Mouse (Mus musculus): ENCODE measurements at regions not wholly inside any gene's neighbourhood (a gene's known extent, or its start where the extent isn't known, plus 50 kb on each side); places are given as distances from the start of the nearest gene placed in this dataset.

DNA sequence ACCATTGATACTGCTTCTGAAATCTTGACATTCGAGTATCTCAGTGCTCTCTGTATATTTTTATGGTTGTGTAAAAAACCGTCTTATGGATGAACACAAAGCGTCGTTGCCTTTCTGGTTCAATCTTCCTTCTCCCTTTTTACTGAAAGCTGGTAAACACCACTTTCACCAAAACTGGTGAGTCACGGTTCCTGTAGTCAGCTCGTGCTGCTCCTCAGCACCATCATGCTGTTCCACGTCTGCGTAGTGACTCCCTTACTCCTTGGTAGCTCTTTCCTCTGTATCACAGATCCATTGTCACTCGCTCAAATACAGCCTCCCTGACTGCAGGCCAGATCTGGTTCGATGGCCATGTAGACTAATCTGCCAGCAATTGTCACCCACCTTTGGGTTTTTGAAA is 346.2 kb upstream of the Zmiz1 start:
- H3K36me3 ChIP-seq: no peaks in the 10 kb centered on the region
- 42% methylated on average over 10 of the region's 10 CpGs for whole genome bisulfite sequencing (ENCODE audit: insufficient replicate concordance)
- H3K9me3 ChIP-seq (replicated peaks): no peaks in the 10 kb centered on the region
- no peak overlapping the region for H3K9ac ChIP-seq
- no peak overlapping the region for H3K4me2 ChIP-seq
- no peak for ATAC-seq
- peaks cover 21% of the 10 kb centered on the region for H3K4me1 ChIP-seq
- H3K27ac ChIP-seq: no peak overlapping the region
- H3K27me3 ChIP-seq (replicated peaks): no peaks in the 10 kb centered on the region
- no peak overlapping the region for H3K4me3 ChIP-seq

DNA sequence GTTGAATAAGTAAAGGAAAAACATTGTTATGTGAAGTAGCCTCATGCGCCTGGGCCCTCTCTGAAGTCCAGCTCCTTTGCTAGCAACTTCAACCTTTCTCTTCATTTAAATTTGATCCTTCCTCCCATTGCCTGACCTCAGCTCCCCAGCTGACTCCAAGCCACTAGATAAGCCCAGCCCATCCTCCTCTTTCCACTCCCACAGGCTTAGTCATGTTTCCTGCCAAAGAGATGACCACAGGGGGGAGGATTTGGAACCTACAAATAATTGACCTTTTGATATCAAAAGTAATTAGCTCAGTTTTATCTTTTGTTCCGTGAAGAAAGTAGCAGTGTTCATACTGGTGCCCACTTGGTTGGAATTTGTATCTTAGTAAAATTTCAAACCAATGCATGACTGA is 345.7 kb upstream of the Zmiz1 start:
- H3K36me3 ChIP-seq: no peaks in the 10 kb centered on the region
- H3K4me2 ChIP-seq: no peak overlapping the region
- no peaks in the 10 kb centered on the region for H3K9me3 ChIP-seq (replicated peaks)
- ATAC-seq: no peak
- no peak overlapping the region for H3K9ac ChIP-seq
- WGBS (ENCODE audit: insufficient replicate concordance): 40% methylated on average over 2 of the region's 2 CpGs
- peaks cover 16% of the 10 kb centered on the region for H3K4me1 ChIP-seq
- H3K4me3 ChIP-seq: no peak overlapping the region
- no peaks in the 10 kb centered on the region for H3K27me3 ChIP-seq (replicated peaks)
- no peak overlapping the region for H3K27ac ChIP-seq

DNA sequence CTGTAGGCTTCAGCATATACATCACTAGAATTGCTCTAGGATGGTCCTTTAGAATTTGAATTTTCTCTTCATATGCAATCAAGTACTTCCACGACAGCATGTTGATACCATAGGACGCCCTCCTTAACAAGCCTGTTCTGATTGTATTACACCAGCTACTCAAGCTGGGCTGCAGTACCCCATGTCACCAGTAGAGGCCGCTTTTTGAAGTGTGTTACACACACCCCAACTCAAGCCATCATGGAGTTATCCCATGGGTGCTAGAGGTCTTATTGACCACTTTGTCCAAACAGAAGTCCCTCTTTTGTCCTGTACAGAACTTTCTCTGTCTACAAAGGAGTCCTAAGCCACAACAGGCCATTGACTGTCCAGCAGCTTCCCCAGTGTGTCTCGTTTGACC is 342.6 kb upstream of the Zmiz1 start:
- Histone ChIP-seq H3K9me3 (replicated peaks) (no peaks in the 10 kb centered on the region), H3K4me2 (no peak overlapping the region), H3K27me3 (replicated peaks) (no peaks in the 10 kb centered on the region), H3K4me1 (0 out of 2 replicates have a peak, but pooled peaks cover 3% of the 10 kb centered on the region), H3K9ac (no peak overlapping the region), H3K4me3 (no peak overlapping the region), H3K36me3 (no peaks in the 10 kb centered on the region), H3K27ac (no peak overlapping the region)
- no peak for ATAC-seq
- 38% methylated on average over 4 of the region's 4 CpGs for WGBS (ENCODE audit: insufficient replicate concordance)

DNA sequence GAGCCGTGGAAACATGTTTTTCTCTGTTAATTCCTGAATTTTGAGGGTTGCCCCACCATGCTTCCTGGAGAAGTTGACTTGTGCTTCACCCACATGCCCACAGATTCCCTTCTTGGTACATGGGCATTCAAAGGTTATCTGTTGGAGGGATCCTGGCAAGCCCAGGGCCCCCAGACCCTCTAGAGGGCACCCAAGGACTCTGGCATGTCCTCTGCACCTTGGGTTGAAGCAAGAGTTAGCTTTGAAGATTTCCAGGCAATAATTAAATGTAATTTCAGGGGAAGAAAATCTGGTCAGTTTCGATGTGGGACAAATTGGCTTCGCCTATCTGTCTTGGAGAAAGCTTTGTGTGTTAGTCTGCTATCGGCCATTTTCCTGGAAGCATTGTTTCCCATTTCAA is 339.0 kb upstream of the Zmiz1 start:
- H3K4me3 ChIP-seq: no peak overlapping the region
- no peaks in the 10 kb centered on the region for H3K36me3 ChIP-seq
- H3K4me1 ChIP-seq: no peaks in the 10 kb centered on the region
- no peak overlapping the region for H3K4me2 ChIP-seq
- no peaks in the 10 kb centered on the region for H3K9me3 ChIP-seq (replicated peaks)
- 63% methylated on average over 4 of the region's 4 CpGs for WGBS (ENCODE audit: insufficient replicate concordance)
- no peak overlapping the region for H3K27ac ChIP-seq
- no peak overlapping the region for H3K9ac ChIP-seq
- no peaks in the 10 kb centered on the region for H3K27me3 ChIP-seq (replicated peaks)
- ATAC-seq: no peak

DNA sequence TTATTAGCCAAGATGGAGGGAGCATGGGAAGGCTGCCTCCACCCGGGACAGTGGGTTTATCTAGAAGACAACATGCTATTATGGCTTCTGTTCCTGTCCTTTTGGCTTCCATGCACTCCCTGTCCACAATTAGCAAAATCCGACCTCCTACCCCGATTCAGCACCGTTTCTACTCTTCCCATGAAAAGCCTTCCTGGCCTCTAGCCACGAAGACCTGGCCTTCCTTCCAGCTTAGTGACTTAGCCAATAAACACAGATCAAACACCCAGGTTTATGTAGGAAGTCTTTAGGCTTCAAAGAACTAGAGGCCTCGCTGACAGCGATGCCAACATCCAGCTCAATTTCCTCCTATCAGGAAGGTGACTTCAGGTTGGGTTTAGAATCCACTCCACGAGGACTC is 338.5 kb upstream of the Zmiz1 start:
- no peak overlapping the region for H3K27ac ChIP-seq

DNA sequence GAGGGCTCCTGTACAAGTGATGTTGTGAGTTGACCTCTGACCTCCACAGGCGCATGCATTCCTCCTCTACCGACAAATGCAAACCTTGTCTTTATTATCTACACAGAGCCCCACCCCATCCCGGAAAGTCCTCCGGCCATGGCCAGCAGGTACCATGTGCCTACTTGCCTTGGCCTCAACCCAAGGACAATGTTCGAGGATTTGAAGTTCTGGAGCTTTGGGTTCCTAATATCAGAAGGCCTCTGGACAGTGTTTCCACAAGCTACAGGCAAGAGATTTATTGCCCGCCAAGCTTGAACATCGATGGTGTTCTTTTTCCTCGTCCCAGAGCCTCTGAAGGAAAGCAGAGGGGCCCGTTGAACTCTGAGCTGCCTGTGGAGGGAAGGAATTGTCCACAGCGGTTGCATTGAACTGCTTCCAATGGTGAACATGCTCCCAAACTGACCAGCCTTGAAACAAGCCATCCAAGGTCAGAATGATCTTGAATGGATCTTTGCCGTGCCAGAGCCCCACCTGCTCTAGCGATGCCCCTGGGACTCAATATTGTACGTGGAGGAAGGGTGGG is 335.9 kb upstream of the Zmiz1 start:
- WGBS (ENCODE audit: insufficient replicate concordance): 71% methylated on average over 13 of the region's 13 CpGs
- H3K4me3 ChIP-seq: no peak overlapping the region
- no peaks in the 10 kb centered on the region for H3K36me3 ChIP-seq
- H3K27me3 ChIP-seq (replicated peaks): no peaks in the 10 kb centered on the region
- no peak for ATAC-seq
- H3K4me2 ChIP-seq: no peak overlapping the region
- H3K9me3 ChIP-seq (replicated peaks): no peaks in the 10 kb centered on the region
- H3K4me1 ChIP-seq: no peaks in the 10 kb centered on the region
- H3K9ac ChIP-seq: no peak overlapping the region
- H3K27ac ChIP-seq: no peak overlapping the region

More for the DNA sequence above, 338.5 kb upstream of the Zmiz1 start:
- ATAC-seq: no peak
- 63% methylated on average over 8 of the region's 8 CpGs for WGBS (ENCODE audit: insufficient replicate concordance)
- no peak overlapping the region for H3K4me3 ChIP-seq
- no peak overlapping the region for H3K9ac ChIP-seq
- H3K9me3 ChIP-seq (replicated peaks): no peaks in the 10 kb centered on the region
- H3K4me1 ChIP-seq: no peaks in the 10 kb centered on the region
- H3K27me3 ChIP-seq (replicated peaks): no peaks in the 10 kb centered on the region
- no peak overlapping the region for H3K4me2 ChIP-seq
- no peaks in the 10 kb centered on the region for H3K36me3 ChIP-seq

DNA sequence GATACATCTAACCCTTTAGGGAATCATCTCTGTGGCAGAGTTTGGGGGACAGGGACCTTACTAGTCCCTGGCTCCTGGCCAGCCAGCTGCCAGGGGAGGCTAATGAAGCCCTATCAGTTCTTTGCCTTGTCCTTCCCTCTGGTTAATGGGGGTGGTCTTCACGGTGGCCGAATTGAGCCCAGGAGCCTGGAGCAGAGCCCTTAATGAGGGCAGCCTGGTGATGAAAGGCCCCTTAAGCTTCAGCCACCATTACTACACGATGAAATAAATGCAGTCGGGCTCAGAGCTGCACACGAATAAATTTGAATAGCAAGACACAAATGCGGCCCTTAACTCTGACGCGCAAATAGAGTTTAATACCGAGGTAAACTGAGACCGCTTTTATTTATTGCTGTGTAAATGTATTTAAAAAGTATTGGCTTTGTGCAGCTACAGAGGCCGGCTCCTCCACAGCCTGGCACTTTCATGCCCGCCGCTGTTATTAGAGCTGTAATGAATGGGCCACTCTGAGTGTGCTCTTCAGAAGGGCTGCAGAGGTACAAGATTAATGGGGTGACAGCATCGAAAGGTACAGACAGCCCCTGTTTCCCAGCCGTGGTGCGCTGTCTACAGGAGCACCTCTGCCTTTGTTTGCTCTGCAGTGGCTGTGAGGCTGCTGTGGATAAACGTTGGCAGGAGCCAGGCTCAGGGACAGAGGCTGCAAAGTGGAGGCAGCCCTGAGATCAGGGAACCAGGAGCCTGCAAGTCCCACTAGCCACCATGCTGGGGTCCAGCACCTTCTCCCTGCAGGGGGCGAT is 335.2 kb upstream of the Zmiz1 start:
- ATAC-seq: no peak
- H3K27ac ChIP-seq: no peak overlapping the region

DNA sequence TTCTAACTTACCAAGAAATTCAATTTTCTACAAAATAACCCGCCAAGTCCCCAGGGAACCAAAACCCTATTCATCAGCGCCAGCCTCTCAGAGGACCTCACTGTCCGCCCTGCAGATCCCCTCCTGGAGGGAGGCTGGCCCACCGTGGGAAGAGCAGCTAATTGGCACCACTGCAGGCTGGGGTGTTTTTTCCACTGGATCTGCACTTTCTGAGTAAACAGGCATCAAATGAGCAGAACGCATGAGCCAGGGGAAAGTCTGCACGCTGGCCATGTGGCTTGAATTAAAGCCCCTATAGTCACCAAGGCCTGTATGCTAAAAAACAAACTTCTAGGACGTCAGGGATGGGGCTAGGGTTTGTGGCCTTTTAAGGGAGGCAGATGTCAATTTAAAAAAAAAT is 332.4 kb upstream of the Zmiz1 start:
- Histone ChIP-seq H3K9me3 (replicated peaks) (no peaks in the 10 kb centered on the region), H3K27ac (no peak overlapping the region), H3K4me1 (no peaks in the 10 kb centered on the region), H3K4me2 (no peak overlapping the region), H3K36me3 (no peaks in the 10 kb centered on the region), H3K9ac (no peak overlapping the region), H3K27me3 (replicated peaks) (no peaks in the 10 kb centered on the region), H3K4me3 (no peak overlapping the region)
- ATAC-seq: no peak
- 53% methylated on average over 7 of the region's 7 CpGs for WGBS (ENCODE audit: insufficient replicate concordance)

More for the DNA sequence above, 335.2 kb upstream of the Zmiz1 start:
- WGBS (ENCODE audit: insufficient replicate concordance): 66% methylated on average over 18 of the region's 18 CpGs
- H3K9me3 ChIP-seq (replicated peaks): no peaks in the 10 kb centered on the region
- H3K9ac ChIP-seq: no peak overlapping the region
- no peak overlapping the region for H3K4me2 ChIP-seq
- no peaks in the 10 kb centered on the region for H3K27me3 ChIP-seq (replicated peaks)
- no peaks in the 10 kb centered on the region for H3K36me3 ChIP-seq
- no peak overlapping the region for H3K4me3 ChIP-seq
- no peaks in the 10 kb centered on the region for H3K4me1 ChIP-seq

DNA sequence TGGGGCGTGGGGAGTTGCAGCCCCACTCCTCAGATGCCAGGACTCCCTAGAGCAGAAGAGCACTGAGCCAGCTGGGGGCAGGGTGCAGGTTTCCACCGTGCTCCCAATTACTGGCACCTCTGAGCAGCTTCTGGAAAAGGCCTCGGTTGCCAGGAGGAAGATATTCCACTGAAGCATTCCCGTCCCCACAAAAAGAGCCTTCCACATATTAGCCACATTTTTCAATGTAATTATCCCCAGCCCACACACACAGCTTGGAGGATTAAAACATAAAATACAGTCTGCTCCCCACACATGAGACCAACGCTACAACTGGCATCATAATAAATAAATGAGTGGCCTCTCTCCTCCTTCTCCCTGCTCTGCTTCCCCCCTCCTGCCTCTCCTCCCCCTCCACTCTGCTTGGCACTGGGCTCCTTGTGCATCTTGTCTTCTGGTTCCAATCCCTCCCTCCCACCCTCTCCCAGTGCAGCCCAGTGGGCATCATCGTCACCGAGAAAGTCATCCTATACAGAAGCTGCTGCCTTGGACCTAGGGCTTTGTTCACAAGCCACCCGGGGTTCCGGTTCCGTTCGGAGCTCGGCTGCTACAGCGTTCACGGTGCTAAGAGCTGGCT is 331.3 kb upstream of the Zmiz1 start:
- H3K27ac ChIP-seq: no peak overlapping the region
- H3K36me3 ChIP-seq: no peaks in the 10 kb centered on the region
- H3K9ac ChIP-seq: no peak overlapping the region
- H3K4me3 ChIP-seq: no peak overlapping the region
- no peak overlapping the region for H3K4me2 ChIP-seq
- ATAC-seq: no peak
- H3K27me3 ChIP-seq (replicated peaks): no peaks in the 10 kb centered on the region
- 55% methylated on average over 14 of the region's 14 CpGs for WGBS (ENCODE audit: insufficient replicate concordance)
- no peaks in the 10 kb centered on the region for H3K4me1 ChIP-seq
- no peaks in the 10 kb centered on the region for H3K9me3 ChIP-seq (replicated peaks)

DNA sequence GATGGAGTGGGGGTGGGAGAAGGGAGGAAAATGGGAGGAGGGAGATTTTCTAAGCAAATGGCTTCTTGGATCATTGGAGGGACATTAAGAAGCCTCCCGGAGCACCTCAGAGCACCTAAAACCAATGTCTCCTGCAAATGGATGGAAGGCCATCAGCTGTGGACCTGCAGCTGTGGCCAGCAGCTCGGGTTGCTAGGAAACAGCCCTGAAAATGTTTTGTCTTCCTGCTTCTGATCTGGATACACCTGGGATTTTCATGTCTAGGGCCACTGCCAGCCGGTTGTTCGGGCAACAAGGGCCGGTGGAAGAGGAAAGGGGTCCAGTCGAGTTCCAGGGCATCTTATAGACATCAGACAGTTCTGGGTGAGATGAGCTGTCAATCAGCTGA is 330.8 kb upstream of the Zmiz1 start:
- Histone ChIP-seq H3K36me3 (no peaks in the 10 kb centered on the region), H3K4me1 (no peaks in the 10 kb centered on the region), H3K9ac (no peak overlapping the region), H3K27me3 (replicated peaks) (no peaks in the 10 kb centered on the region), H3K4me2 (no peak overlapping the region), H3K9me3 (replicated peaks) (no peaks in the 10 kb centered on the region), H3K27ac (no peak overlapping the region), H3K4me3 (no peak overlapping the region)
- no peak for ATAC-seq
- WGBS (ENCODE audit: insufficient replicate concordance): 61% methylated on average over 6 of the region's 6 CpGs

DNA sequence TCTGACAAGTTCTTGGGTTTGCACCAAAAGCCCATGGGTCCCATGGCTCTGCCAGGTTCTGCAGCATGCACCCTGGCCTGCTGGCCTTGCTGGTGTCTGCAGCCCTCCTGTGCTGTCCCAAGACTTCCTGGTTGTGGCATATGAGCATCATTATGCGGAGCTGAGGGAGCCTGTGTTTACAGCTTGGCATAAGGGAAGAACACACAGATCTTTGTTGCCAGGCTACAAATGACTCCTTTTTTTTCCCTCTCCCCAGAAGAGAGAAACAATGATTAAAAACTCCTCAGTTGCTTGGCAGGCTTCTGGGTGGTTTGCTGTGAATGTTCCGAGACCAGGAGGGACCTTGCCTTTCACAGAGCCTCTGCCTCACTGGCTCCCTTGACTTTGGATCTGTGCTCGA is 323.6 kb upstream of the Zmiz1 start:
- no peak for ATAC-seq
- 71% methylated on average over 3 of the region's 3 CpGs for WGBS (ENCODE audit: insufficient replicate concordance)

DNA sequence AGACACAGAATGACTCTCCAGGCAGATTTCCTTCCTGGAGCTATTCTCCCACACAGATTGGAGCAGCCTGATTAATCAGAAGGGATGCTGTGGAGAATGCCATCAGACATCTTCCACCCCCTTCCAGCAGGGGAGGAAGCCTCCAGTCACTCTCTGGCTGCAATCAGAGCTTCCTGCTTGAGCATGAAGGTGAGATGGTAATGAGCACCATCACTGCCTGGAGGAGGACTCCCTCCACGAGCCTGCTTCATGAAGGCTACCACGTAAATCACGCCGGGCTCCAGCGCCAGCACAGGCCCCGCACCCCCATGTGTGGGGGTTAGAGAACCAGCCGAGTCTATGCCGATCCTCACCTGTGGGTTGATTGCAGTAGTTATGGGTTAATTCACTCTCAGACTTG is 321.7 kb upstream of the Zmiz1 start:
- no peak for ATAC-seq
- H3K4me1 ChIP-seq: no peaks in the 10 kb centered on the region
- H3K27me3 ChIP-seq (replicated peaks): no peaks in the 10 kb centered on the region
- no peak overlapping the region for H3K4me2 ChIP-seq
- no peaks in the 10 kb centered on the region for H3K36me3 ChIP-seq
- no peak overlapping the region for H3K27ac ChIP-seq
- no peak overlapping the region for H3K4me3 ChIP-seq
- 81% methylated on average over 8 of the region's 8 CpGs for WGBS (ENCODE audit: insufficient replicate concordance)
- H3K9ac ChIP-seq: no peak overlapping the region
- H3K9me3 ChIP-seq (replicated peaks): peaks cover 5% of the 10 kb centered on the region; the same call in 1 of the 2 replicates

More for the DNA sequence above, 323.6 kb upstream of the Zmiz1 start:
- H3K4me1 ChIP-seq: no peaks in the 10 kb centered on the region
- H3K36me3 ChIP-seq: no peaks in the 10 kb centered on the region
- H3K27me3 ChIP-seq (replicated peaks): no peaks in the 10 kb centered on the region
- H3K9me3 ChIP-seq (replicated peaks): peaks cover 5% of the 10 kb centered on the region; the same call in 1 of the 2 replicates
- H3K27ac ChIP-seq: no peak overlapping the region
- no peak overlapping the region for H3K4me3 ChIP-seq
- H3K9ac ChIP-seq: no peak overlapping the region
- no peak overlapping the region for H3K4me2 ChIP-seq

Data from liver, embryonic 12.5 days (tissue).